Mouse (Mus musculus) thymus, adult 2 months (tissue): ENCODE results near the gene Col24a1. TPM values are rescaled to one million over a fixed set of nuclear protein-coding genes. Genes with fewer than 3 reads are reported as not detected.

Source experiments
- DNase-seq: peaks from one replicate; pipeline ENCODE4 v3.0.0; 2021
- H3K27ac ChIP-seq: fragments of 200-500 bp; 2 replicates; pipeline ENCODE4 v1.5.1; 2012; ENCODE audit warnings: low read length, control low read depth; ENCODE audit not compliant: control insufficient read depth, insufficient read depth
- H3K27me3 ChIP-seq: fragments of 200-500 bp; 2 replicates; pipeline ENCODE4 v1.6.1; 2012; ENCODE audit warnings: mild to moderate bottlenecking, low read length, moderate library complexity, mixed read lengths; ENCODE audit not compliant: control insufficient read depth, insufficient read depth
- H3K36me3 ChIP-seq: fragments of 200-500 bp; 2 replicates; pipeline ENCODE4 v1.6.1; 2012; ENCODE audit warnings: mild to moderate bottlenecking, low read length, moderate library complexity; ENCODE audit not compliant: control insufficient read depth, insufficient read depth
- H3K4me1 ChIP-seq: fragments of 200-500 bp; replicated peaks from 2 replicates; pipeline ENCODE4 v1.6.1; 2012; ENCODE audit warnings: low read length; ENCODE audit not compliant: control insufficient read depth, insufficient read depth
- H3K4me3 ChIP-seq: fragments of 200-500 bp; 2 replicates; pipeline ENCODE4 v1.5.1; 2012; ENCODE audit warnings: mild to moderate bottlenecking, low read length, control low read depth, moderate library complexity; ENCODE audit not compliant: control insufficient read depth, insufficient read depth
- CTCF ChIP-seq: fragments of 200-500 bp; IDR thresholded peaks from 2 replicates; pipeline ENCODE4 v1.5.1; 2012; ENCODE audit warnings: mild to moderate bottlenecking, control low read depth, low read length, moderate library complexity, borderline replicate concordance; ENCODE audit not compliant: control insufficient read depth, poor library complexity, insufficient read depth; ENCODE audit errors: extremely low read depth
- POLR2A ChIP-seq: fragments of 200-500 bp; IDR thresholded peaks from 2 replicates; pipeline ENCODE4 v1.6.1; 2012; ENCODE audit warnings: mild to moderate bottlenecking, low read length, control low read depth, moderate library complexity; ENCODE audit not compliant: control insufficient read depth, poor library complexity, insufficient read depth; ENCODE audit errors: extremely low read depth
- WGBS: fragments of 180-500 bp; shearing (Covaris S2); methylation state at CpG from one replicate; pipeline ENCODE4 v1.1.7; 2018; 5-methylcytosine and 5-hydroxymethylcytosine counted together
- polyA plus RNA-seq: library from polyadenylated mRNA; depleted of rRNA; stranded (reverse); fragments of >200 nt; gene quantifications from 2 replicates; pipeline ENCODE4 v1.2.3, GENCODE M21; 2012

Gene Col24a1
- polyA plus RNA-seq, 1 experiment, result 0.08 TPM

DNA sequence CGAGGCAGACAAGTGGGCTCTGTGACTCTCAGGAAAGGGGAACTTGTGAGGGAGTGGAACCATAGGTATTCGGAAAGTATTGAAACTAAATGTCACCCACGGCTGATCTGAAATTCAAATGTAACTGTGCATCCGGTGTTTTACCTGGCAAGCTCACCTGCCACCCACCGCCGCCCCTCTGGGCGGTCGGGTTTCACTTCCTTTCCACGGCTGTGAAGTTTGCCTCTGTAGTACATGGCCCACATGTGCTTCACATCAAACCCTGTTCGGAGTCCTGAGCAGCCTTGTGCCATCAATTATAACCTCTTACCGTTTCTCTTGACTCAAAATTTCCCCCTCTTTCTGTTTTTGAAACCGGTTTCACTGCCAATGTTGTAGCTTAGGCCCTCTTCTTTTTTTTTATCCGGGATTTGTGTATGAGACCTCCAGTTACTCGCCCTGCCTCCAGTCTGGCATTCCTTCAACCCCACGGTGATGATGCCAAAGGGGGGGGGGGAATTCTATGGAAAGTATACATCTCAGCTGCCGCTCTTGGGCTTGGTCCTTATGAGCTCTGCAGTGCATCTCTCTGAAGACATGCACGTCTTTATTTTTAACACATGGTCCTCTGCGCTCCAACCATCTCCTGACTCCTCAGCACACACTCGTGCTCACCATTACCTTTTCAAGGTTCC, 99.9 kb downstream of the Col24a1 start:
- Histone ChIP-seq H3K36me3 (no peaks in the 10 kb centered on the region), H3K27me3 (no peaks in the 10 kb centered on the region), H3K4me3 (no peak overlapping the region), H3K27ac (no peak overlapping the region), H3K4me1 (no peaks in the 10 kb centered on the region)
- no peak for DNase-seq
- no peak for TF ChIP-seq CTCF
- TF ChIP-seq POLR2A, result no peak
- WGBS, result 79% methylated on average over 19 of the region's 19 CpGs

- Histone ChIP-seq H3K27ac (no peak overlapping the region), H3K4me3 (no peak overlapping the region), H3K36me3 (no peaks in the 10 kb centered on the region), H3K4me1 (no peaks in the 10 kb centered on the region), H3K27me3 (no peaks in the 10 kb centered on the region)
- DNase-seq, result no peak
- WGBS, result 94% methylated on average over 3 of the region's 3 CpGs
- TF ChIP-seq POLR2A, result no peak
- TF ChIP-seq CTCF, result no peak
These were observed 106.9 kb downstream of the Col24a1 start for GRCm38 (mm10) chr3:145399173-145399572.

DNA sequence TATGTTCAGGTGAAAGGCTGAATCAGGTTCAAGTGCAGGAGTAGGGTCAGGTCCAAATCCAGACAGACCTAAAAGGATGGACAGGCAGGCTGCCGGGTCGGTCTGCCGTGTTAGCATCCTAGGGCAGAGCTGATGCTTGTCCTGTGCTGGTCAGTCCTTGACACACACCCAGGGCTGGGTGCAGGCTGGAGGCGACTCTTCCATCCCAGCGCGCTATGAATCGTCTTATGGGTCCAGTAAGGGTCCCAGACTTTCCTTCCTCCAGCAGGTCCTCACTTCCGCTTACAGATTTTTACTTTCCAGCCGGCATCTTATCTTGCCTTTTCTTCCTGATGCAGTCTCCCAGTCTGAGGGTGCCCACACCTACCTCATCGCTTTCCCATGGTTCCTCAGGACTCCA, 110.0 kb downstream of the Col24a1 start:
- no peaks in the 10 kb centered on the region for H3K4me1 ChIP-seq
- H3K27me3 ChIP-seq, result no peaks in the 10 kb centered on the region
- 93% methylated on average over 10 of the region's 10 CpGs for WGBS
- TF ChIP-seq CTCF (no peak), POLR2A (no peak)
- H3K4me3 ChIP-seq, result no peak overlapping the region
- no peak for DNase-seq
- no peak overlapping the region for H3K27ac ChIP-seq
- no peaks in the 10 kb centered on the region for H3K36me3 ChIP-seq

DNA sequence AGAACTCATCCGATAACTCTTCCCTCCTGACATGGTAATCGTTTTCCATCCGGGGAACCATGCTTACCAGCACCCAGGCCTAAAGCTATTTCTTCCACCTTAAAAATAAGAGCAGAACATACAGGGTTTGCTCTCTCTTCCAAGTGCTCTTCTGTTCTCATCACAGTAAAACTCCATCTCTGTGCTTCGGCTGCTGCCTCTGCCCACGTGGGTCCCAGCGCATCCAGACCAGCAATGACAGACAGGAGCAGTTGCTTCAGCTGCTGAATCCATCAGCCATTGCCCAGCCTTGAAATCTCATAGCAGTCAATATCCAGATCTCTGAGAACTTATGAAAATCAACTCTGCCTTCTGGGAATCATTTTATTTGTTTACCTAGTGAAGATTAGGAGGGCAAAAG, 110.7 kb downstream of the Col24a1 start:
- Histone ChIP-seq H3K4me3 (no peak overlapping the region), H3K27ac (no peak overlapping the region), H3K27me3 (no peaks in the 10 kb centered on the region), H3K36me3 (no peaks in the 10 kb centered on the region), H3K4me1 (no peaks in the 10 kb centered on the region)
- 92% methylated on average over 6 of the region's 6 CpGs for WGBS
- DNase-seq, result no peak
- TF ChIP-seq POLR2A, result no peak
- no peak for TF ChIP-seq CTCF

DNA sequence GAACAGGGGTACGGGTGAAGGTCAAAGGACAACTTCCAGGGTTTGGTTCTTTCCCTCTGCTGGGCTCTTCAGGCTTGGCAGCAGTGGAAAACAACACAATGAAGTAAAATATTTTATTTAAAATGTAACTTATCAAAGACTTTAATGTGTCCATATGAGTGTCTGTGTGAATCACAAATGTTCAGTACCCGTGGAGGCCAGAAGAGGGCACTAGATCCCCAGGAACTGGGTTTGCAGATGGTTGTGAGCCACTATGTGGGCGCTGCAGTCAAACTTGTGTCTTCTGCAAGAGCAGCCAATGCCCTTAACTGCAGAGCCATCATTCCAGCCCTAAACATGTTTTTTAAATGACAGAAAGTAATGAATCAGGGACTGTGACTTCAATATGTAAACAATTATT, 115.8 kb downstream of the Col24a1 start:
- Histone ChIP-seq H3K4me1 (no peaks in the 10 kb centered on the region), H3K4me3 (no peak overlapping the region), H3K27me3 (no peaks in the 10 kb centered on the region), H3K36me3 (no peaks in the 10 kb centered on the region), H3K27ac (no peak overlapping the region)
- 72% methylated on average over 3 of the region's 3 CpGs for WGBS
- no peak for TF ChIP-seq CTCF
- TF ChIP-seq POLR2A, result no peak
- DNase-seq, result peak; percentile 20

DNA sequence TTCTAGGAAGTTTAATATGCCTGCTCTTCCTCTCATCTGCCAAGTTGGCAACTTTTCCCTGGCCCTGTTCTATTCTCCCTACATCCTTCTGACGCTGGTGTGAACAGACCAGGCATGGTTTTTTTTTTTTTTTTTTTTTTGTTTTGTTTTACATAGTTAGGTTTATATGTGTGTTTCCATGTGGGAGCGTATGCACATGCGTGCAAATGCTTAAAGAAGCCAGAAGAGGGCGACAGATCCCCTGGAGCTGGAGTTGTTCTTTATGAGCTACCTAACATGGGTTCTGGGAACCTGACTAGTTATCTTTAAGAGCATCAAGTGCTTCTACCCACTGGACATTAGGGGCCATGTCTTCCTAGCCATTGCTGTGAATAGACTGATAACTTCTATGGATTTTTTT, 119.9 kb downstream of the Col24a1 start:
- TF ChIP-seq CTCF, result no peak
- TF ChIP-seq POLR2A, result no peak
- H3K4me1 ChIP-seq, result no peaks in the 10 kb centered on the region
- H3K27me3 ChIP-seq, result no peaks in the 10 kb centered on the region
- WGBS, result 52% methylated on average over 4 of the region's 4 CpGs
- no peak overlapping the region for H3K4me3 ChIP-seq
- DNase-seq, result no peak
- no peaks in the 10 kb centered on the region for H3K36me3 ChIP-seq
- H3K27ac ChIP-seq, result no peak overlapping the region

GRCm38 (mm10) chr3:145414362-145414761, 122.1 kb downstream of the Col24a1 start:
- WGBS, result 96% methylated on average over 3 of the region's 3 CpGs
- Histone ChIP-seq H3K36me3 (no peaks in the 10 kb centered on the region), H3K27me3 (no peaks in the 10 kb centered on the region), H3K4me3 (no peak overlapping the region), H3K27ac (no peak overlapping the region), H3K4me1 (no peaks in the 10 kb centered on the region)
- TF ChIP-seq CTCF (no peak), POLR2A (no peak)
- no peak for DNase-seq
